Mouse (Mus musculus): ENCODE measurements around the gene Nipal1. TPM values are rescaled to one million over a fixed set of nuclear protein-coding genes. Genes with fewer than 3 reads are reported as not detected.

The Nipal1 gene
- total RNA-seq, 2 experiments from 2014 or later: 0.26 to 0.41 TPM

Other genes starting within 250 kb of the Nipal1 start
- gene Corin, start 143.3 kb upstream of the Nipal1 start, total RNA-seq (2021): under 1 TPM; 0.66 to 0.84 TPM
- gene Nfxl1, start 88.1 kb upstream of the Nipal1 start, total RNA-seq (2021): 1 to 10 TPM; 5.6 to 9.6 TPM
- not detected for gene Zar1, start 66.5 kb upstream of the Nipal1 start, total RNA-seq (2021)
- gene Gm5868, start 60.2 kb upstream of the Nipal1 start, total RNA-seq (2021): not detected
- not detected for gene Cnga1, start 3.5 kb upstream of the Nipal1 start, total RNA-seq (2021)
- not detected for gene Txk, start 105.0 kb downstream of the Nipal1 start, total RNA-seq (2021)
- gene Tec, start 220.7 kb downstream of the Nipal1 start, total RNA-seq (2021): 1 to 10 TPM; 2.3 to 4.3 TPM